Mouse (Mus musculus) urinary bladder, postnatal 4 days (tissue): ENCODE measurements around the gene Neurod2.

Experiments
- DNase-seq, 2 experiments: peaks; one replicate each; pipeline ENCODE4 v3.0.0; 2021 to 2022; ENCODE audit warnings: low spot score in 2 of 2

Gene Neurod2

DNA sequence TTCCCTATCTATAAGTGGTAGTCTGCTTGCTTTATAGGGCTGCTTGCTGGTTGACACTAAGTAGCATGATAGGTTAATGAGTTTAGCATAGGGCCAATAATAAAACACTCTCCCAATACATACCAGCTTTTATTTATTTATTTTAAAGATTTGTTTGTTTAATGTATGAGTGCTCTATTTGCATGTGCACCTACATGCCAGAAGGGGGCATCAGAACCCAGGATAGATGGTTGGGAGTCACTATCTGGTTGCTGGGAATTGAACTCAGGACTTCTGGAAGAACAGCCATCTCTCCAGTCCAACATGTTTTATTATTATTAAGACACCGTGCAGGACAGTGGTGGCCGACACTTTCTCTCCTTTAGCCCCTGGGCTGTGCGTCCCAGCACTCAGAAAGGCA, 2.7 kb upstream of the Neurod2 start:
- DNase-seq, result no peak

DNA sequence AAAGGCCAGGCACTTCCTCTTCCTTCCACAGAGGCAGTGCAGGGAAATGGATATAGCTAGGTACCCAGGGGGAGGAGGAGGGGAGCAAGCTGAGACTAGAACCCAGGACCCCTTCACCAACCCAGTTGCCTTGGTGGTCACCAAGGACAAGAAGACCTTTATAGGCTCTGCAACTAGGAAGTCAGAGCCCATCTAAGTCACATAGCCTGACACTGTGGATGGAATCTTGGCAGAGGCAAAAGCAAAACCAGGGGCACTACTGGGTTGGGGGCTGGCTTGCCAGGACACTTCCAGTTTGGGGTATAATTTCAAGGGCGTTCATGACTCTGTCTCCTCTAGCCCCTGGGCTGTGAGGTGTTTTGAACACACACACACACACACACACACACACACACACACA, 2.0 kb upstream of the Neurod2 start:
- DNase-seq, result no peak

DNA sequence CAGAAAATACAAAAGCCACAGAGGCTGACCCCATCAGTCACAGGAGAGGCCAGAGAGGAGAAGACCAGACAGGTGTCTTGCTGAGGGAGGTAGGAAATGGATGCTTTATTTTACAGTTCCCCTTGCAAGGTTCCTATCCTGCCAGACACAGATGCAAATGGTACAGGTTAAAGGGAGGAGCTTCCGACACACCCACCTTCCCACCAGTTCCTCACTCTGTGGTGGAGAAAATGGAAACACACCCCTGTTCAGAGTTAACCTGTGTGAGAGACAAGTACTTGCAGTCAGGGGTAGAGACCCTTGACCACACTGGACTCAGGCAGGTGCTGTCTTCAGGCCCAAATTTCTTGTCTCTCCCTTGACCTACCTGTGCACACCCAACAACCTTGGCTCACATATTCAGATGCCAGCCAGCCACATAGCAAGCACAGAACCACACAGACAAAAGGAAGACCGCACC, 1.3 kb upstream of the Neurod2 start:
- no peak for DNase-seq

DNA sequence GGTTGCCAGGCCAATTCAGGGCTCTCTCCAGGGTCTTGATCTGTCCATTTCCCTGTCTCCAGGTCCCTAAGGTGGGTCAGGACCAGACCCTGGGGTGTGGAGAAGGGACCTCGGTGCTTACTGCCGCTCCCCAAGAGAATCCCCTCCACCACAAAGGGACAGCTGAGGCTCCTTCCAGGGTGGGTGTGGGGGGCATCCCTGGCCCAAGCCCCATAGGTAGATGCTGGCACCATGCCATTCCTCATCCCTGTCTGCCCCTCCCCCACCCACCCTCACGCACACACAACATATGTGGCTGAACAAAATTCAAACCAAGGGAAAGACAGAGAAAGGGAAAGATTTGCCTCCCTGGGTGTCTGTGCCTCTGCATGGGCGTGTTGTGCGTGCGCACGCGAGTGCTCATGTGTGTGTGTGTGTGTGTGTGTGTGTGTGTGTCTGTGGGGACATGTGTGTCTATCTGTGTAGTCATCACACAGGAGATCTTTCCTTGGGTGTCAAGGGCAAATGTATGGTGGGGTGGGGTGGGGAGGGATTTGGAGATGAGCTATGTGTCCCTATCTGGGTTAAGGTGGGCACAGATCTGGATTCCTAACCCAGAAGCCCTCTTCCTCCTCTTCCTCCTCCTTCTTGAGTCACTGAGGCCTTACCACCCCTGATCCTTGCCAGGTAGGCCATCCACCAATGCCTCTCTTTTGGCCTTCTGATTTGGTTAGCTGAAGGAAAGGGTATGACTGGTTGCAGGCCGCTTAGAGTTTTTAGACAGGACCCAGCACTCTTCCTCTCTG, 704 bp upstream of the Neurod2 start:
- DNase-seq, result no peak

DNA sequence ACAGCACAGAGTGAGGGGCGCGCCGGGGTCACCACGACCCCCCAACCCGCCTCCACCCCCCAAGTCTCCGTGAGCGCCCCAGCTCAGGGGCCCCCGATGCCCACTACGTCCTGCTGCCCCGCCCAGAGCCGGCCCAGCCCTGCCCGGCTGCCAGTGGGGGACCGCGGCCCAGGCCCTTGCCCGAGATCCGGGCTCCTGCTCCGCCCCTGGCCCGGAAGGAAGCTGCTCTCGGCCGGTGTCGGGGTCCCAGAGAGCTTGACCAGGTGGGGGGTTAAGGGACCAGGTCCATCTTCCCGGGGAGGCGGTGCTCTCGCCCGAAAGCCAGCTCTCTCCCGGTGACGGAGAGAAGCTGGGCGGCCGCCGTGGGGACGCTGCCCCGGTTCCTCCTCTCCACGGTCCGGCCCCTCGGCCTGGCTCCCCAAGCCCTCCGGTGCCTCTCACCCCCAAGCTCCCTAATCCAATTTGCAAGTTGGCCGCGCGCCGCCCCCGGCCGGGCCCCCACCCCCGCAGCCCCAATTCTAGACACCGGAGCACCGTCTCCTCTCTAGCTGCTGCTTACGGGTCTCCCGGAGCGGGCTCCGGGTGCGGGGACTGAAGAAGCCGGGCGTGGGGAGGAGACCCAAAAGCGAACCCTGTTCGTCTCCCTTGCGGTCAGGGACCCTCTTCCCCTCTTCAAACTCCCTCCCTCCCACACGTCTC, 928 bp downstream of the Neurod2 start:
- no peak for DNase-seq

DNA sequence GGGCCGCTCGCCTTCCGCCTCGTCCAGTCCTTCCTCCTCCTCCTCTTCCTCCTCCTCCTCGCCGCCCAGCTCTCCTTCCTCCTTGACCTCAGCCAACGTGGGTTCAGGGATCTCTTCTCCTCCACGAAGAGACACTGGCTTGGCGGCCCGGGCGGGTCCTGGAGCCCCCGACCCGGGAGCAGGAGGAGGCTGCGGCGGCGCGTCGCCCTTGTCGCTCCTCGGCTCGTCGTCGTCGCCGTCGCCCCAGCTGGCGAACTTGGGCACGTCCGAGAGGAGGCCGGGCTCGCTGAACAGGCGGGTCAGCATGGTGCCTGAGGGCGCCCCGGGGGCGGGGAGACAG, 1.4 kb downstream of the Neurod2 start:
- no peak for DNase-seq

DNA sequence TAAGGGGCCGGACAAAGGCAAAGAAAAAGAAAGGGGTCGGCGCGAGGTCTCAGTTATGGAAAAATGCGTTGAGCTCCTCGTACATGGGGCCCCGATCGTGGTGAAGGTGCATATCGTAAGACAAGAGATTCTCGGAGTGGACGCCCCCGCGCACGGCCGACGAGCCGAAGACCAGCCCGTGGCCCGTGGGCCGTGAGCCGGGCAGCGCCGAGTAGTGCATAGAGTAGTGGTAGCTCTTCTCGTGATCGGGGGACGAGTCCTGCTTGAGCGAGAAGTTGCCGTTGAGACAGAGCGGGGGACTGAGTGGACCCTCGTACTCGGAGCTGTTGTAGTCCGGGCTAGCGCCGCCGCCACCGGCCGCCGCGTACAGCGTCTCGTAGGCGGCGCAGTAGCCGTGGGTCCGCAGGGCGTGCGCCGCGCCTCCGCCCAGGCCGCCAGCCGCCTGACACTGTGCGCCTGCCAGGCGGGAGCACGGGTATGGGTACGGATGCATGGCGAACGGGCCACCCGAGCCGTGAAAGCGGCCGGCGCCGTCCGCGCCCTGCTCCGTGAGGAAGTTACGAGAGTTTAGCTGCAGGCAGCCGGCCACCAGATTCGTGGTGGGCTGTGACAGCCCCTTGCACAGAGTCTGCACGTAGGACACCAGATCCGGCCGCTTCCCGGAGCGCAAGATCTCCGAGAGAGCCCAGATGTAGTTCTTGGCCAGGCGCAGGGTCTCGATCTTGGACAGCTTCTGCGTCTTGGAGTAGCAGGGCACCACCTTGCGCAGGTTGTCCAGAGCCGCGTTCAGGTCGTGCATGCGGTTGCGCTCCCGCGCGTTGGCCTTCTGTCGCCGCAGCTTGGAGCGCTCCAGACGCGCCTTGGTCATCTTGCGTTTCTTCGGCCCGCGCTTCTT, 2.1 kb downstream of the Neurod2 start:
- DNase-seq, result no peak

DNA sequence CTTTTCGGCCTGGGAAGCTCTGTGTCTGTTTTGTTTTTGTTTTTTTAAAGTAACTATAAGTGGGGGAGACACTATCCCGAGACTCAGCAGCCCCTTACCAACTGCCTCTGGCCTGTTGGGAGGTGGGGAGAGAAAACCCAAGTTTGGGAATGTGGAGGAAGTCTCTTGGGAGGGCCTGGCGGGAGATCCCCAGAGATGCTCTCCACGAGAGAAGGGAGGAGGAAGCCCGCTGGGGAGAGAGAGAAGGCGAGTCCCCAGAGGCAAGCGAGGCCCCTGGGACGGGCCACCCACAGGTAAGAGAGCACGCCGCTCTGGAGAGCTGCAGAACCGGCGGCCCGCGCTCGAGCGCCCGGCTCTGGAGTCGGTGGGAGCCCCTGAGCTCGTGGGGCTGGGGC, 2.7 kb downstream of the Neurod2 start:
- no peak for DNase-seq

DNA sequence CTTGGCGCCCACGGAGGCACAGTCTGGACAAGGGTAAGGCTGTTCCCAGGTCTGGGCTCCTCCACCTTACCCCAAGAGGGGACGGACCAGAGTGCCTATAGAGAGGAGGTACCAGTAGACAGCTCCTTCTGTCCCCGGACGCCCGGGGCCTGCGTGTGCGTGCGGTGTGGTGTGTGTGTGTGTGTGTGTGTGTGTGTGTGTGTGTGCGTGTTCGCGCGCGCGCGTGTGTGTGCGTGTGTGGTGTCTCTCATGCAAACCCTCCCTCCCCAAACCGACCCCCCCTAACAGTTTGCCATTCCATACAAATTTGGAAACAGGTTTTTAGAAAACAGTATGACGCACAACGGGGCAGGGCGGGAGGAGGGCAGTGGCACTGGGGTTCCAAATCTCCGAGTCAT, 3.6 kb downstream of the Neurod2 start:
- no peak for DNase-seq

DNA sequence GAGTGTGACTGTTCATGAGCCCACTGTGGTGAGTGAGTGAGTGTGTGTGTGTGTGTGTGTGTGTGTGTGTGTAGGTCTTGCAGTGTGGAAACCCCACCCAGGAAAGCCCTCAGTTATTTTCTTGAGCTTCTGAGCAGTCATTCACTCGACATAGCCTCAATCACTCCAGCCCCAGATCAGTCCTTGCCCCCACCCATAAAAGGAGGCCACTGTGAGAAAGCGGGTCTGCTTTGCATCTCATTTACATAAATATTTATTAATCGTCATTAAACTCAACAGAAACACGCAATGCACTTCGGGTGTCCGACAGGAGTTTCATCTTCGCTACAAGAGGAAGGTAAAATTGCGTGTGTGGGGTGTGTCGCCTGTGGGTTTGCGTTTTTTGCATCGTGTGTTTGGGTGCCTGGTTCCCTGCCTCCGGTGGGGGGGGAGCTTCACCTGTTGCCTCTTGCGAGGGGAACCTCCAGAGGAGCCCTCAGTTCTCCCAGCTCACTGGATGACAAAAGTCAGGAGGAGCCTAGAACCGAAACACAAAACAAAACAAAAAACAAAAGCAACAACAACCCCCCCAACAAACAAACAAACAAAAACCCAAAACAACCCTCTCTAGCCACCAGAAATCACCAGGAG, 4.1 kb downstream of the Neurod2 start:
- DNase-seq, result no peak

DNA sequence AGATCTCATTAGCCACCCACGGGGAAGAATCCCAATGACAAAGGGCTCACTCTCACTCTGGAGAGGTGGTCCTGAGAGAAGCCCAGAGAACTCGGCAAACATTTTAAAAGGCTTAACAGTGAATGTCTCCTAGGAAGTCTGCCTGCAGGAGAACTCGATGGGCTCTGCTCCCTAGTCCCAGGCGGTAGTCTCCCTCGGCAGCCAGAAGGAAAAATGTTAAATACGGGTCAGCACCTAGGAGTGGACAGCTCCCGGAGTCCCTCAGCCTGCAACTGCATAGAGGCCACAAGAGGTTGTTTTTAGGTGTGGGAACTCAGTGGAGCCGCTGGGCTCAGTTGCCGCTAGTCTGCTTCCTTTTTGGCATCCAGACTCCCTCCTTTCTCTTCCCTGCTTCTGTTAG, 5.5 kb downstream of the Neurod2 start:
- DNase-seq, result no peak

DNA sequence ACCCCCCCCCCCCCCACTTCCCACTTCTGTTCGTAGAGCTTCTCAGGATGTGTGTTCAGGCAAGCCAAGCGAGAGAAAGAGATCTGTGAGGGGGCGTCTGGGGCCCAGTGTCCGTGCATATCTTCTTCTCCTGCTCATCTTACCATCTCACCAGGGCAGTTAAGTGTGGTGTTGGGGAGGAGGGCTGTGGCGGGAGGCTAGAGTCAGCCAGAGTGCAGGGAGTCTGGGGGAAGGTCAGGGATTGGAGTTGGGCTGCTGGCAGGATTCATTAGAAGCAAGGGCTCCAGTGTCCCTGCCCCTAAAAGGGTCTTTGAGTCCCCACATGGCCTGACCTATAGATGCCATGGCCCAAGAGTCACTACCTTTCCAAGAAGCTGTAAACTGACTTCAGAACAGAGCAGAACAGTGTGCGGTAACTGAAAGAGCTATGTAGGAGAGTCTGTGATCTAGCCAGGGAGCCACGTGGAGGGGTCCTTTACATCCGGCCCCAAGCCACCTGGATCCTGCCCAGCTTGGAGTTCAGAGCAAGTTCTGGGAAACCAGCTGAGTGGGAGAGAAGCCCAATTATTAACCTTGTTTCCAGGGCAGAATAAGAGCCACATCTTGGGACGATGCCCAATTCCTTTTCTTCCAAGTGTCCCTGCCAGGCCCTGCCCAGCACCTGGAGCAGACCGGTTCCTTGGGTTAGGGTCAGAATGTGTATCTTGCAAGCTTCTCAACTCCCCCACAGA, 6.1 kb downstream of the Neurod2 start:
- no peak for DNase-seq

DNA sequence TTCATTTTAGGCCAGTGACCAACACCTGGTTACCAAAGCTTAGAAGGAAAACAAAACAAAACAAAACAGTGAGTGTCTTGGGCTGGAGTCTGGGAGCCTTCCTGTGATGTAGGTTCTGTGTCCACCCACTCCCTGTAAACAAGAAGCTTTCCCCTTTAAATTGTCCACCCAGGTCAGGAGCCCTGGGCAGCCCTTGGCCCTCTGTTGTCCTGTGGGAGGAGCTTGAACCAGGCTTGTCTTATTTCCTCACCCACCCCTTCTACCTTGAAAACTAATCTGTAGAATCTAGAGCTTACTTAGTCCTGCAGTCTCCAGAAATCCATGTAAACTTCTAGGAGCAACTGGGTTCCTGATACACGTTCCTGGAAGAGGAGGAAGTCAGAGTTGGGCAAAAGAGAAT, 7.3 kb downstream of the Neurod2 start:
- DNase-seq, result no peak

DNA sequence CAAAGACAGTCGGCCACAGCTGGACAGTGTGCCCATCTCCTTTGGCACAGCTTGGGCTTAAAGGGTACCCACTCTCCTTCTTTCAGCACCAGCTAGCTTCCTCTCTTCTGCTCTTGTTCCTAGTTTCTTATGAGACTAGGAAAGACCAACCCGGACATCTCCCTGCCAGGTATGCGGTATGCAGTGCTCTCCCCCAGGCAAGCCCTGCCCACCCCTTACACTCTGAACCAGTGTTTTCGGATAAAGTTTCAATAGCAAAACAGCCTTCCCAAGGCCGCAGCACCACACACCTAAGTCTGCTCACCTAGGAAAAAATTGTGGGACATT, 7.8 kb downstream of the Neurod2 start:
- DNase-seq, result no peak

DNA sequence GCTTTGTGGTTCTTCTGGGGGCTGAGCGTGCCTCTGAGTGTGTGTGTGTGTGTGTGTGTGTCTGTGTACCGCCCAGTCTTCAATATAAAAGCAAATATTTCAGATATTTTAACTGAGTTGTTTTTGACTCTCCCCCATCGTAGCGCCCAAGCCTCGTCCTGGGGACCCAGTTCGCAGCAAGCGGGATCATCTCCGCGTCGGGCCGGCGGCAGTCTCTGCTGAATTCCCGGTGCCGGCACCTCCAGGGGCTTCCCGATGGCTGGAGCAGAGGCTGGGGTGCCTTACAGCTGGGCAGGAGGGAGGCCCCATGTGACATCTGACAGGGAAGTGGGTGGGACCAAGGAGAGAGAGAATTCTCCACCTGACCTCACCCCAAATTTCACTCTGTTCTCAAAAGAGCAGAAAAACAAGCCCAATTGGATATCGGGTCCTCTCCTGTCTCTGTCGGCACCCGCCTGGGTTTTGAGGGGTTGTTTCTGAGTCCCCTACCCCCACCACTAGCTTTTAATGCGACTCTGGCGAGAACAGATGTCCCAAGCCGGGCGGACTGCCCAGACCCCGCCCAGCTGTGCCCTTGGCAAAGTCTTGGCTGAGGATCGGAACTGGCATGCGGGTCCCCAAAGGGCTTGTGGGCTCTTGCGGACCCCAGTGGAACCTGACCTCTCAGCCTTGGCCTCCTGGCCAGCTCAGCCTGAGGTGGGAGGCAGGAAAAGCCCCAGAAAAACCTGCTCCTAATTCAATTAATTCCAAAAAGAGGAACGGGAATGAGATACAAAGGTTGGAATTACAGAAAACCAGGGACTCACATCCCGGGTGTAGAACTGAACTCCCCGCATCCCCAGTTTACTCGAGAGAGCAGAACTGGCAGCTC, 8.4 kb downstream of the Neurod2 start:
- DNase-seq, result no peak

DNA sequence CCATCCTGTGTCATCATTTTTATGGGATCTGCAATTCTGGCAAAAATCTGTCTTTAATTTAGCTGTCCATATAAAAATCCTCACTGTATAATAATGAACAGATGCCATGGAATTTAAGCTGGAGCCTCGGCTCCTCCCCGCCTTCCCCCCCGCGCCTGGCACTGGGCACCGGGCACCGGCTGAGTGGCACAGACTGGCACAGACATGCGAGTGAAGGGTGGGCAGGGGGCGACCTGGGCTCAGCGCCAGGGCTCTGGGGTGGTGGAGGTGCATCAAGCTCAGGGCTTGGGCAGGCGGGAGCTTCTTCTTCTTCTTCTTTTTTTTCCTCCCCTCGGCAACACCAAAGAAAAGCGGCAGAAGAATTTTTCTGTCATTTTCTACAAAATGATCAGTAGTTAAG, 9.1 kb downstream of the Neurod2 start:
- no peak for DNase-seq

DNA sequence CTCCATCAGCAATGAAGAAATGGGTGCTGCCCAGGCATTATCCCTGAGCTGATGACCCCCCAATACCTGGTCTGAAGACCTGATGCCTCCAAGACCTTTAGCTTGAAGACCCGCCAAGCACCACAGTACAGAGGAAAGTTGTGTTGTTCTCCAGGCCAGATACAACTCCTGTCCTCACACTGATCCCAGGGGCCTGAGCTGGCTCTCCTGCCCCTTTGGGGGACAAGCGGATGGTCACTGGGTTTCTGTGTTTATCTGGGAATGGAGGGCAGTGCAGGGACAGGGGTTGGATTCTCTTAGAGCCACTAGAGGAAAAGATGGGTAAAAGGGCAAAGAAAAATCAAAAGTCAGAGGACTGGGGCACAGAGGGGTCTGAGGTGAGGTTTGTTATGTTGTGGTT, 9.5 kb downstream of the Neurod2 start:
- no peak for DNase-seq

DNA sequence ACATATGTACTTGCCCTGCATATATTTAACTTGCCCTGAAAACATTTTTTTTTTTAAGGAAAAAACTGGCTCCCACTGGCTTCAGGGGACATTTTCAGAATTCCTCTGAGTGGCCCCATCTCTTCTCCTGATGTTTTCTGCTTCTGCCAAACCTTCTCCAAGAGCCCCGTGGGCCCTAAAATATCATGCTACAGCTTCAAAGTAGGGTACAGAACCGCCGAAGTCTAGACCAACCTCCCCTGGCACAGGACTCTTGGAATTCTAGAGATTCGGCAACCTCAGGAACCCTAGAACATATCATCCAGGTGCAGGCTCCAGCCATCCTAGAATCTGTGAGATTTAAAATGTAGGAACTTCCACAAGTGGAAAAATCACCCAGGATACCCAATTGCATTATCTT, 9.9 kb downstream of the Neurod2 start:
- no peak for DNase-seq

DNA sequence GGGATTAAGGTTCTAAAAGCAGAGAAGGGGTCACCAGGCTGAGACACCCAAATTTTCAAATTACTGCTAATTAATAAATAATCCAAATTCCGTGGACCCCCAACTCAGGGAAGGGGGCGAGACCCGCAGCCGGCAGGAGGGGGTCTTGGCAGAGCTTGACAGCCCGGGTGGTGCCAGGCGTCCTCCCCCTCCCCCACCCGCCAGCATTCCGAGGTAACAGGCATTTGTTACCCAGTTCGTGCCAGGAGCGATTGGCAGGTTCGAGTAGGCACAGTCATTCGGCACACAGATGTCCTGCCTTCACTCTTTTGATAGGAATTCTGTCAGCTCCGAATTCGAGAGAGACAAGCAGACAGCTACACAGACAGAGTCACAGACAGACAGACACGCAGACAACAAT, 10.3 kb downstream of the Neurod2 start:
- no peak for DNase-seq

DNA sequence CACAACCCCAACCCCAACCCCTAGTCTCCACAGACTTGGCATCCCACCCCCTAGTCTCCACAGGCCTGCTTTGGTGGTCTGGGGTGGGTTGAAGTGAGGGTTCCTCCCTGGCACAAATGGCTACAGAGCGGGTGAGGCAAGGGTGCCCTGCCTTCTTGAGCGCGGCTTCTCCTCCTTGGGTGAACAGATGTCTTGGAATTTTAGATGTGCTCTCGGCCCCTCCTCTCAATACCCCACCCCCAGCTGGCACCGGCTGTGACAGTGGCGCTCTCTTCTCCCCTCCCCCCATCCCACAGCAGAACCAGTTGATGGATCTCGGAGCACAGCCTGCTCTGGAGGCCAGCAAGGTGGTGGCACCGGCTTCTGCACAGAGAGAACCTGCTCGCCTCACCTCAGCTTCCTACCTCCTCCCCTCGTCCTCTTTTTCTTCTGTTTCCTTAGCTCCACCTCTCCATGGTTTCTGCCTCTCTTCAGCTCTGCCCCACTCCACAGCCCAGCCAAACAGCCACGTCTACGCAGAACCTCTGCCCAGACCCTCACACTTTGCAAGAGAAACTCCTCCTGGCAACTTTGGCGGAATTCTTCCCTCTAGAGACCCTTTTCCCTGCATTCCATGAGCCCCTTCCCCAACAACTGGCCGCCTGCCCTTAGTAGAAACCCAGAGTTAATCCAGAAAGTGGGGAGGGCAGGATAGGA, 10.9 kb downstream of the Neurod2 start:
- DNase-seq, result no peak
